Mouse (Mus musculus) left cerebral cortex, postnatal 14 days (tissue): ENCODE results near the gene Olfr467. TPM values are rescaled to one million over a fixed set of nuclear protein-coding genes. Genes with fewer than 3 reads are reported as not detected.
"Not testable (repeated sequence)": the region's sequence is repeated elsewhere in the genome, so short reads cannot be mapped to it uniquely, and the experiment has no call there.

ENCODE experiments used
- DNase-seq, 2 experiments: peaks; one replicate each; pipeline ENCODE4 v3.0.0; 2021 to 2022; ENCODE audit warnings: low spot score in 2 of 2, mixed read lengths in 1 of 2
- intact Hi-C: fragments of 180-260 bp; cut with DNase I; formaldehyde crosslinking; loops from one replicate; pipeline ENCODE4 v1.15.1; 2025
- long read RNA-seq, 2 experiments: library from polyadenylated mRNA; stranded (forward); transcript quantifications; one replicate each; pipeline ENCODE4 v2.0.0; 2021
- total RNA-seq, 2 experiments: library from RNA; stranded (reverse); gene quantifications; 2 replicates each; pipeline ENCODE4 v1.2.3; 2021

Olfr467 gene
- not detected for total RNA-seq
- long read RNA-seq, experiment 1, result 0 reads
- long read RNA-seq, experiment 2, result 0 reads

DNA sequence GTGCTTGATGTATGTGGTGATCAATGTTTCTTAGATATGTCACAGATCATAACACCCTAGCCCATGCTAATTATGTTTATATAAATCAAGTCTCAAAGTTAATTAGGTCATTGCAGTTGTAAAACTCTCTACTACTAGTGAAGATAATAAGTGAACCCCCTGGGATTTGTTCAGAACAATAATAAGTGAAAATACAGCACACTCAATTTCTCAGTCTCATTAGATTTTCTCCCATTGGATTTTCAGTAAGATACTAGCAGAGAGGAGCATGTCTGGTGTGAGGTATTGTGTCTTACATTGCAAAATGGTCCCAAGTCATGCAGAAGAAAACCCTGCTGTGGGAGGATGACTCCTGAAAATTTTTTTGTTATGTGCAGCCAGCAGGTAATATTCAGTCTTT lies at the start of gene Olfr467:
Olfr467 (plus strand) TSS at position 301 of the 400 bp plus-strand sequence.
- no peak for DNase-seq
- intact Hi-C loops, result no loop called here

DNA sequence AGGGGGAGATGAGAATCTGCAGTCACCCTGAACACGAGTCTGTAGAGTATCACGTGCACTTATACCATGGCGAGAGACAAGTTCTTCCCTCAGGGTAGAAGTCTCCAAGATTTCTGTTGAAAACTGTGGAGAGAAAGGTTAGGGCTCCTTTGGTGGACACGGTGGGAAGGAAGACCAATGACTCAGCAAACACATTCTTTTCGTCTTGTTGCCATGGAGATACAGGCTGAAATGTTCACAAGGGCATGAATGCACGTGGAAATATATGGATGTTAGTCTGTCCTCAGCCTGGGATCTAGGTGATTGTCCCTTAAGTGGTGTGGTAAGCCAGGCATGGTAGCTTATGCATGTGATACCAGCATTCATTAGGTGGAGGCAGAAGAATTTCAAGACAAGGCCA lies 41.3 kb upstream of the Olfr467 start:
- intact Hi-C loops, result no loop called here
- no peak for DNase-seq

DNA sequence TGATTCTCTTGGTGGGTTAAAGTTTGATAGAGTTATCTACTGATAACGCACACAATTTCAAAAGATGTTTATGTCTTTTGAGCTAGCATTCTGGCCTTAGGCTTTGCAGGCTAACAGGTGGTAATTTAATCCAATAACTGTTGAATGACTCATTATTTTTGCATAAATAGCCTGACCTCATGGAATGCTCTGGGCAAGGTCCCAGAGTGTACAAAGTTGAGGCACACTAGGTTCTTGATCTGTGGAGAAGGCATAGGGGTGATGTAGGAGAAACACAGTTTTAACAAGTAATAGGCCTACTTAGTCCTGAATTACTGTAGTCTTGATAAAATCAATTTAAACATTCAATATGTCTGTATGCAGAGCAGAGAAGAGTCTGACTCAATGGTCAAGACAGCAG lies 33.8 kb upstream of the Olfr467 start:
- intact Hi-C loops, result no loop called here
- no peak for DNase-seq

DNA sequence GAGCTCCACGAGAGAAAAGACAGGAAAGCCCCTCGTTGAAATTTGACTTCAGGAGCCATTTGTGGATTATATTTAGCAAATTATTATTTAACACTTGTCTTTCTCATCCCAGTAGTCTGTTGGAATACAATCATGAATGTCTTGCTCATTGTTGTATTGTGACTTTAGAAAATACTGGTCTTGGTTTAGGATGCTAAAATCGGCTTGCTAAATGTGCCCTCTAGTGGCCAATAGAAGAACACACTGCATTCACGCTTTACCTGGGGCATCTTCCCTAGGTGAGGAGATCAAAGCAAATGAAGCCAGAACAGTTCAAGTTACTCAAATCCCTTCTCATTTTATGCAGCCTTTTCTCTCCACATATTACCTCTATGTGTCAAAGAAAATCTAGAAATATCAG lies 32.5 kb upstream of the Olfr467 start:
- peak; percentile 8 to 14 for DNase-seq
- intact Hi-C loops, result loop anchor here (1.0 kb wide), 1 partner anchor 30 kb away; no protein-coding TSS in a partner anchor

DNA sequence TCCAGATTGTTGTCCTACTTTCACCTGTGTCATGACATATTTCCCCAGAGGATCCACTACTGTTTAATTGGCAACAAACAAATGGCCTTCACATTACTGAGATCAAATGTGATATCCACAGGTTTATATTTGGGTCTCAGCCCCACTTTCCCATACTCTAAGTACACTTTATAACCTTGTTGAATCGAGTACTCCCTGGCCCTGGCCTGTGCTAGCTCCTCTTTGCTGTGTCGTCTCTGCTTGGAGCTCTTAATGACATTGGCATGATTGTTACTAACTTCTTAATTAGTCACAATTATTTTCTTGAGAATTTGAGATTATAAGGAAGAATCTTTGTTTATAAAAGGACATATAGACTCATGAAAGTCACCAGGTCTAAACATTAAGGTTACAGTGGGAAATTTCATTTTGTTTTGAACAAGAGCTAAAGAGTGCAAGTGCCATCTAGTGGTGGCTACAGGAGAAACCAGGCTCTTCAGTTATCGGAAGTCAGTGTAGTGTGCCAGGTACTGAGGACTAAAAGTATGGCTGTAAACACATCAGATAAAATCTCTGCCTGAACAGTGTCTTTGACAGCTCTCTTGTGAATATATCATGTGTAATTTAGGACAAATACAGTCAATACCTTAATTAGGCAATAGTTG lies 24.0 kb upstream of the Olfr467 start:
- intact Hi-C loops, result no loop called here
- peak; percentile 39 to 53 for DNase-seq

DNA sequence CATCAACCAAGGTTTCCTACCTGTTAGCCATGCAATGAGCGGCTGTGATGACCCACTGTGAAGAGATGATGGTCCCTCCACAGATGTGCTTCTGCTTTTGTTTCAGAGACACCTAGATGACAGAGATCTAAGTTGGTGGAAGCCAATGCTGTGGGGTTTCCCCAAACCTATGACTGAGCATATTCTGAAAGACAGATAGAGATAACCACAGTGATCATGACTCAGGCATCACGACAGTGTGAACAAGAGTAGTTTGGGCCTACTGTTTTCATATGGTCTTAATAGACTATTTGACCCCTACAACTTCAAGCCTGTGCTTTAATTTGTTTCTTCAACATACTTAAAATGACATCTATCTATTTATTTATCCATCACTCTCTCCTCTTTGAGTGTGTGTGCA lies 15.6 kb upstream of the Olfr467 start:
- no peak for DNase-seq
- intact Hi-C loops, result no loop called here

DNA sequence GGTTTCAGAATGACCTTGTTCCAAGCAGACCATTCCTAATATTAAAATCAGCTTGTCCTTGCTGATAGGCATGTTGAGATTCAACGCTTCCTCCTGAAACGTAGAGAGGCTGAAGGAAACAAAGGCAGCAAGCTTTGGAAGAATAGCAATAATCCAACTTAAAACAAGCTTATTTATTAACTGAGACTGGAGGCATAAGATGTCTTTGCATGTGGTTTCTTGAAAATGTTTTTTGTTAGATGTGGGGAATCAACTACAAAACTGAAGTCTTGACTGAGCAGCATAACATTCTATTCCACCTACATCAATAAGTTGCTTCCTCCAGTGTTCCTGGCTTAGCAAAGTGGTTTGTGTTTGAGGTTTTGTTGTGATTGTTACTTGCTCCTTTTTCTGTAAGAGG lies 11.0 kb upstream of the Olfr467 start, which contains the start of gene Ovch2:
Ovch2 (minus strand) TSS at position 101 of the 400 bp plus-strand sequence.
- intact Hi-C loops, result no loop called here
- no peak for DNase-seq

DNA sequence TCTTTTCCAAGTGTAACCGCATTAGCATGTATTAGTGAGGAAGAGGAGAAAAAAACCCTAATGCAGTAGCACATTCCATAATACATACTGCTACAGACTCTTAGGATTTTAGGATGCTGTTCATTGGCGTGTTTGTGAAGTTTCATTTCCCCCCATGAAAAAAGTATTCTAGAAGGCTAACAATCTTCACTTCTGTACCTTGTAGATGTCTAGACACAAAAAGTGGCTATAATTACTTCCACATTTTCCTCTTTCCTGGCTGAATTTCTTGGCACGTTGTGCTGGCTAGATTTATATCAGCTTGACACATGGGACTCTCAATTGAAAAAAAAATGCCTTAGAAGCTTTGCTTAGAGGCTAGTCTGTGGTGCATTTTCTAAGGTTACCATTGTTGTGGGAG lies 9.9 kb upstream of the Olfr467 start:
- intact Hi-C loops, result no loop called here
- DNase-seq, result no peak

DNA sequence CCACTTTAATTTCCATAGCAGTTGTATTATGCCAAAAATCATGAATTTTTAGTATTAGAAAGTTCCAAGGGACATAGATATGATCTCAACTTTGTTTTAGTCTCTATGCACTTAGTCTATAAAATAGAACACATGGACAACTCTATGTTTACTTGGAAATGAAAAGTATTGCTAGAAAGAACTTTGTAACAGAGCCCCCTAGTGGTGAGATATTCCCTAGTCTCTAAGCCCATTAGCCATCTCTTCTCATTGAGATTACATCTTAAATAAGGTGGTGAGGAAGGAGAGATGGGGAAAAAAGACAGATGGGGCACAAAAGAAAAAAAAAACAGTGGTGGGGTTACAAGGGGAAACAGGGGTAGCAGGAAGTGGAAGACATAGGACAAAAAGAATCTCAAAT lies 7.4 kb downstream of the Olfr467 start:
- no peak for DNase-seq
- intact Hi-C loops, result no loop called here

DNA sequence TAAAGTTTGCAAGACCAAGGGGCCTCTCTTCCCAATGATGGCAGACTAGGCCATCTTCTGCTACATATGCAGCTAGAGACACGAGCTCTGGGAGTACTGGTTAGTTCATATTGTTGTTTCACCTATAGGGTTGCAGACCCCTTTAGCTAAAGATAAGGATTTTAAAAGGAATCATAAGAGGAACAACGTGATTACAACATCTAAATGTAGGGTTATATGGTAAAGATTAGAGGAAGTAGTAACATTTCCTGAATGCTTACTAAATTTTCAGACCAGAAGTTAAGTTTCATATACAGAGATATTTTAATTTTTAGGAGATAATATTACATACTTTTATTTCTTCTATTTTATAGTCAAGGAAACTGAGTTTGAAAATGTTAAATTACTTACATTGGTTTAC lies 11.8 kb downstream of the Olfr467 start:
- intact Hi-C loops, DNase-seq: not testable (repeated sequence)

DNA sequence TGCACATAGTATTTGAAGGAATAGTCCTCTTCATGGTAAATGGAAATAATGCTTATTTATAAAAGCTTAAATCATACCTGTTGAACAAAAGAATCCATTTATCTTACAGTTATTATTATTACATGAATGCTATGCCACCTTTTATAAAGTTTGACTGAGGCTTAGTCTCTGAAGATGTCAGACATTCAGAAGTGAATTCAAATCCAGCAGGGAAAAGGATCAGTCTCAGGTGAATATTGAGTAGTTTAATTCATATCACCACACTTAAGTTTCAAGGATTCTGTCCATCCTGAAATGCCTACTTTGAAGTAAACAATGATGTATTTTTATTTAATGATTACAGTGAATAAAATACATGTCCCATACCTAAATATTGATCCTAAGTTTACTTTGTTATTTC lies 13.4 kb downstream of the Olfr467 start, which contains the start of gene Olfr469:
Olfr469 (minus strand) TSS at position 101 of the 400 bp plus-strand sequence.
- DNase-seq, intact Hi-C loops: not testable (repeated sequence)

DNA sequence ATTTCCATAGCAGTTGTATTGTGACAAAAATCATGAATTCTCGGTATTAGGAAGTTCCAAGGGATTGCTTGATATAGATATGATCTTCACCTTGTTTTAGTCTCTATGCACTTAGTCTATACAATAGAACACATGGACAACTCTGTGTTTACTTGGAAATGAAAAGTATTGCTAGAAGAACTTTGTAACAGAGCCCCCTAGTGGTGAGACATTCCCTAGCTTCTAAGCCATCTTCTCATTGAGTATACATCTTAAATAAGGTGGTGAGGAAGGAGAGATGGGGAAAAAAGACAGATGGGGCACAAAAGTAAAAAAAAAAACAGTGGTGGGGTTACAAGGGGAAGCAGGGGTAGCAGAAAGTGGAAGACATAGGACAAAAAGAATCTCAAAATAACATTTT lies 29.7 kb downstream of the Olfr467 start:
- DNase-seq, result peak in 1 of 2 experiments; percentile 7
- intact Hi-C loops, result no loop called here

DNA sequence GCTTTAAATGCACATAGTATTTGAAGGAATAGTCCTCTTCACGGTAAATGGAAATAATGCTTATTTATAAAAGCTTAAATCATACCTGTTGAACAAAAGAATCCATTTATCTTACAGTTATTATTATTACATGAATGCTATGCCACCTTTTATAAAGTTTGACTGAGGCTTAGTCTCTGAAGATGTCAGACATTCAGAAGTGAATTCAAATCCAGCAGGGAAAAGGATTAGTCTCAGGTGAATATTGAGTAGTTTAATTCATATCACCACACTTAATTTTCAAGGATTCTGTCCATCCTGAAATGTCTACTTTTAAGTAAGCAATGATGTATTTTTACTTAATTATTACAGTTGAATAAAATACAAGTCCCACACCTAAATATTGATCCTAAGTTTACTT lies 35.3 kb downstream of the Olfr467 start, which contains the start of gene Olfr470:
Olfr470 (minus strand) TSS at position 101 of the 400 bp plus-strand sequence.
- DNase-seq, intact Hi-C loops: not testable (repeated sequence)

Other genes with a start within 250 kb of the Olfr467 start
- gene Olfml1, start 244.8 kb upstream of the Olfr467 start, total RNA-seq, result 1 to 10 TPM; 5.9 to 6.4 TPM
- gene Ppfibp2, start 217.1 kb upstream of the Olfr467 start, total RNA-seq, result 1 to 10 TPM; 4.0 to 4.5 TPM
- not detected for gene 5330417H12Rik, start 187.1 kb upstream of the Olfr467 start, total RNA-seq
- not detected for gene Cyb5r2, start 54.2 kb upstream of the Olfr467 start, total RNA-seq
- not detected for gene Ovch2, start 11.1 kb upstream of the Olfr467 start, total RNA-seq
- not detected for gene Olfr469, start 13.3 kb downstream of the Olfr467 start, total RNA-seq
- gene Olfr470, start 35.2 kb downstream of the Olfr467 start, total RNA-seq, result not detected
- not detected for gene Olfr472, start 85.6 kb downstream of the Olfr467 start, total RNA-seq
- gene Olfr473, start 118.2 kb downstream of the Olfr467 start, total RNA-seq, result not detected
- not detected for gene Olfr474, start 142.4 kb downstream of the Olfr467 start, total RNA-seq
- gene Olfr476, start 152.5 kb downstream of the Olfr467 start, total RNA-seq, result not detected
- gene Olfr477, start 174.4 kb downstream of the Olfr467 start, total RNA-seq, result not detected
- not detected for gene Olfr478, start 221.7 kb downstream of the Olfr467 start, total RNA-seq
- not detected for gene Olfr479, start 238.4 kb downstream of the Olfr467 start, total RNA-seq